Mouse (Mus musculus): ENCODE measurements at regions not wholly inside any gene's neighbourhood (a gene's known extent, or its start where the extent isn't known, plus 50 kb on each side); places are given as distances from the start of the nearest gene placed in this dataset.

DNA sequence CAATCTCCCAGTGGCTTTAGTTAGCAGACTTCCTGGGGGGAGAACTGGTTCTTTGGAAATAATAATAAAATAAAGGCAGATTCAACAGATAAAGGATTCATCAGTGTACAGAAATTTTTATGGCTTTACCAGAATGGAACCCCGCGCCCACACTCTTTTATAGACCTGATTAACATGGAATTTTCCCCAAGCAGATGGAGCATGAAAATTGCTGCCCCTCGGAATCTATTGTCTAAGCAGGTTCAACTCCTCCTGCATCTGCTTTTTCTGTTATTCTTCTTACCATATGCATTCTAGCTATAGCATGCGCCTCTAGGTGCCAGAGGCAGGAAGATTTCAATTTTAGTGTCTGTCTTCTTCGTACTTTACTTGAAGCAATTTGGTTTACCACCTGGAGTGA lies 190.5 kb downstream of the Dyrk2 start:
- TF ChIP-seq CTCF (IDR thresholded peaks at IDR 0.05; ENCODE audit: extremely low read depth, insufficient read depth, insufficient read length, insufficient replicate concordance) (no peak), POLR2A (IDR thresholded peaks at IDR 0.05; ENCODE audit: low read depth, low read length) (no peak)
